Mouse (Mus musculus): Measurements from ENCODE around the gene Arfgap3.

DNA sequence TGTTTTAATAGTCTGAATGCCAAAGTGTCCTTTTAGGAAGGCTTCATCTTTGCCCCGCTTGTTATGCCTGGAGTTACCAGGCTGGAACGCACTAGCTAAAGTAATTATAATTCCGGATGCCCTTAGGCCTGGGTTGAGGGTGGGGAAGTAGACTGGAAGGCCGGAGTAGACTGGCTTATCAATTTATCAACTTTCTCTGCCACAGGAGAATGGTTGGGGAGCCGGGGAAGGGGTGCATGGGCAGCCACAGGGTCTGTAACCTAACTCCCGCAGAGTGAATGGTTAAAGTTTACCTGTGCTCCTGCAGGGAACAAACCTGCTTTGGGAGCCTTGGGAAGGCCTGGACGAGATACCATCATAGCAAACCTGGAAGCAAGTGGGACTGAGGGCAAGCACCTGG lies 94.1 kb downstream of the Arfgap3 start:
- TF ChIP-seq CTCF (IDR thresholded peaks at IDR 0.05; ENCODE audit: low read depth) (no peak), EP300 (IDR thresholded peaks at IDR 0.05; ENCODE audit: low read depth) (no peak)

All from heart, postnatal 0 days (tissue).